Mouse (Mus musculus): ENCODE data around the gene Hyal3. TPM values are rescaled to one million over a fixed set of nuclear protein-coding genes. Genes with fewer than 3 reads are reported as not detected.
A peak's percentile ranks its signal among the peaks of the same experiment; 100 is the strongest.

Hyal3 gene
- polyA plus RNA-seq, 1 experiment from 2014 or later: 1.8 TPM

DNA sequence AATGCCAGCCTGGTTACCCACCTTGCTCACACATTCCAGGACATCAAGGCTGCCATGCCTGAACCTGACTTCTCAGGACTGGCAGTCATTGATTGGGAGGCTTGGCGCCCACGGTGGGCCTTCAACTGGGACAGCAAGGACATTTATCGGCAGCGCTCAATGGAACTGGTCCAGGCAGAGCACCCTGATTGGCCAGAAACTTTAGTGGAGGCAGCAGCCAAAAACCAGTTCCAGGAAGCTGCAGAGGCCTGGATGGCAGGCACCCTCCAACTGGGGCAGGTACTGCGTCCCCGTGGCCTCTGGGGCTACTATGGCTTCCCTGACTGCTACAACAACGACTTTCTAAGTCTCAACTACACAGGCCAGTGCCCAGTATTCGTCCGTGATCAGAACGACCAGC, 2.7 kb upstream of the Hyal3 start:
- Histone ChIP-seq H3K9me3 (no peaks in the 10 kb centered on the region), H3K27me3 (no peaks in the 10 kb centered on the region), H3K4me1 (replicated peaks) (peaks cover 31% of the 10 kb centered on the region), H3K4me2 (no peak overlapping the region), H3K27ac (replicated peaks) (no peak overlapping the region), H3K9ac (no peak overlapping the region), H3K4me3 (no peak overlapping the region), H3K36me3 (peaks cover 18% of the 10 kb centered on the region)
- 94% methylated on average over 10 of the region's 10 CpGs for WGBS
- no peak for ATAC-seq (ENCODE audit: low FRiP score, low read depth)

DNA sequence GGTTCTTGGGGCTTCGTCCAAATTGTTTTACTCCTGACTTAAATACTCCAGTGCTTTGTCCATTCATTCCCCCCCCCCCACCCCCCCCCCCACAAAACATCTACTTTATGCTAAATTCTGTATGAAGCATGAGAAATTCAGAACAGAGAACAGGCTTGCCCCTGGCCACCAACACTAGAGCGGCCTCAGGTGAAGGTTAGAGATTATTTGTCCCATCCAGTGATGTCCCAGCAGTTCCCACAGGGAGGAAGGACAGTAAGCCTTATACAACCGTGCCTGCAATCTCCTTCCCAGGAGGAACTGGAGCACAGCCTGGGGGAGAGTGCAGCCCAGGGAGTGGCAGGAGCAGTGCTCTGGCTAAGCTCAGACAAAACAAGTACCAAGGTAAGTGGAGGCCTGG, 2.0 kb upstream of the Hyal3 start, which contains the start of gene Naa80:
Gene Naa80 (plus strand): TSS at position 301 of the 400 bp plus-strand sequence.
- 92% methylated on average over 3 of the region's 3 CpGs for WGBS

DNA sequence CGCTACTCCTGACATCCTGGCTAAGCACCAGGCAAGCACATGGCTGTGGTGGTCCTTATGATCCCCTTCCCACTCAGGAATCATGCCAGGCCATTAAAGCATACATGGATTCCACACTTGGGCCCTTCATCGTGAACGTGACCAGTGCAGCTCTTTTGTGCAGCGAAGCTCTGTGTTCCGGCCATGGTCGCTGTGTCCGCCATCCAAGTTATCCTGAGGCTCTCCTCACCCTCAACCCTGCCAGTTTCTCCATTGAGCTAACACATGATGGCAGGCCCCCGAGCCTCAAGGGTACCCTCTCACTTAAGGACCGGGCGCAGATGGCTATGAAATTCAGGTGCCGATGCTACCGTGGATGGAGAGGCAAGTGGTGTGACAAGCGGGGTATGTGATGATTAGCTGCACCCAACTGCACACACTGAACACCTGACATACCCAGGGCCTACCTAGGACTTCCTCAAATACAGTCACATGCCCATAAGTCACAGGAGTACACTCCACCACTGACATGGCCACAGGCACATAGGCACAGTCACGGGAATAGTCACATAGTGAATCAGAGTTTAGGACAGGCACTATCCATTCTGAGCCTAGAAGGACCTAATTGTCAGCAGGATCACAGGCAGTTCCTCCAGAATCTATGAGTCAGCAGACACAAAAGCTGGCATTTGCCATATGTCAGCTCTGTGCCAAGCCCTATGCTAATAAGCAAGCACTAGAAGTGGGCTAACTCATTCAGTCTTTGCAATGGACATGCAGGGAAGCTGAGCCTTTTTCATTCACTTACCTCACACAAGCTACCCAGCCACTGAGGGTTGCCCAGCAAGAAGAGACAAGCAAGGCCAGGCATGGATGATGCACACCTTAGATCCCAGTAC, 1.4 kb upstream of the Hyal3 start:
- Histone ChIP-seq H3K27me3 (no peaks in the 10 kb centered on the region), H3K4me1 (replicated peaks) (peaks cover 31% of the 10 kb centered on the region), H3K9me3 (no peaks in the 10 kb centered on the region), H3K4me3 (no peak overlapping the region), H3K36me3 (peaks cover 9% of the 10 kb centered on the region), H3K27ac (replicated peaks) (no peak overlapping the region), H3K9ac (no peak overlapping the region), H3K4me2 (peak overlapping the region; percentile 92; the same call in 1 of the 2 replicates)
- WGBS: 89% methylated on average over 14 of the region's 14 CpGs
- ATAC-seq (ENCODE audit: low FRiP score, low read depth): no peak

More for the DNA sequence above, 2.0 kb upstream of the Hyal3 start, which contains the start of gene Naa80:
- H3K27me3 ChIP-seq: no peaks in the 10 kb centered on the region
- no peaks in the 10 kb centered on the region for H3K9me3 ChIP-seq
- H3K9ac ChIP-seq: no peak within 1 kb of the TSS
- peaks cover 12% of the 10 kb centered on the region for H3K36me3 ChIP-seq
- no peak for ATAC-seq (ENCODE audit: low FRiP score, low read depth)
- H3K4me1 ChIP-seq (replicated peaks): peaks cover 31% of the 10 kb centered on the region
- peak within 1 kb of the TSS; percentile 92; the same call in 1 of the 2 replicates for H3K4me2 ChIP-seq
- H3K27ac ChIP-seq (replicated peaks): no peak within 1 kb of the TSS
- no peak within 1 kb of the TSS for H3K4me3 ChIP-seq

DNA sequence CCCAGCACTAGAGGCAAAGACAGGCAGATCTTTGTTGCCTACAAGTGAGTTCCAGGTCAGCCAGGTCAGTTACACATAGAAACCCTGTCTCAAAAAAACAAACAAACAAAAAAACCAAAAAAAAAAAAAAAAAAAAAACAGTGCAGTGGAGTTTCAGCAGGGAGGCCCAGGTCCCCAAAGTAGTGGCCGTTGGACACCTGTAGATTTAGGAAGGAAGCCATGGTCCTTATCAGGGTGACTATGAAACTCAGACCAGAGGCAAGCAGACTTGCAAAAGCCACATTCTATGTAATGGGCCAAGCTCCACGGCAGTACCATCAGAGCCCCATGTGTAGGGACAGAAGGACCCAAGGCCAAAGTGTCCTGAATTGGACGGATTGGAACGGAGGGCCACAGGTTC, 966 bp downstream of the Hyal3 start:
- no peak for ATAC-seq (ENCODE audit: low FRiP score, low read depth)
- H3K27ac ChIP-seq (replicated peaks): no peak overlapping the region
- peak overlapping the region; percentile 92 for H3K4me2 ChIP-seq
- 81% methylated on average over 4 of the region's 4 CpGs for WGBS
- H3K9ac ChIP-seq: peak overlapping the region; percentile 54
- H3K4me1 ChIP-seq (replicated peaks): peaks cover 31% of the 10 kb centered on the region
- H3K9me3 ChIP-seq: no peaks in the 10 kb centered on the region
- H3K27me3 ChIP-seq: no peaks in the 10 kb centered on the region
- no peaks in the 10 kb centered on the region for H3K36me3 ChIP-seq
- H3K4me3 ChIP-seq: peak overlapping the region; percentile 60

DNA sequence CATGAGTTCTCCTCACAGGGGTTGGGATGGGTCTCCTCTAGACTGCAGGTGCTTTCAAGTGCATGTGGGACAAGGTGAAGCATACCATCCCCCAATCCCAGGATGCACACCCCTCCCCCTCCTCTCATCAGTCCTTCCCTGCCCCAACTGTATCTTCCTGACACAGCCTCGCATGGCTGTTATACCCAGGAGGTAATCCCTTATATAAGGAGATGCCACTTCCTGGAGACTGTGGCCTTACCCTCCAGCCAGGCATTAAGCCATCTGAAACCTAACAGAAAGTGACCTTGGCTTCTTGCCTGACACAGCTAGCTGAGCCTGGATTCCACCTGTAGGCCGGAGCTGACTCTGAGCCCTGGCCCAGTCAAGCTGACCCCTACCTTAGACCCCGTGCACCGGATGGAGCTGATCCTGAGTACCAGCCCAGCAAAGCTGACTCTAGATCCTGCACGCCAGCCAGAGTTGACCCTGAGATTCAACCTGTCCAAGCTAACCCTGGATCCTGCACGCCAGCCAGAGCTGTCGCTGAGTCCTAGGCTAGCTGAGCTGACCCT, 2.0 kb downstream of the Hyal3 start:
- H3K9me3 ChIP-seq: no peaks in the 10 kb centered on the region
- 95% methylated on average over 7 of the region's 7 CpGs for WGBS
- no peak overlapping the region for H3K4me3 ChIP-seq
- no peak for ATAC-seq (ENCODE audit: low FRiP score, low read depth)
- no peak overlapping the region for H3K27ac ChIP-seq (replicated peaks)
- no peaks in the 10 kb centered on the region for H3K27me3 ChIP-seq
- H3K36me3 ChIP-seq: no peaks in the 10 kb centered on the region
- H3K4me2 ChIP-seq: no peak overlapping the region
- H3K4me1 ChIP-seq (replicated peaks): peaks cover 31% of the 10 kb centered on the region
- H3K9ac ChIP-seq: no peak overlapping the region

DNA sequence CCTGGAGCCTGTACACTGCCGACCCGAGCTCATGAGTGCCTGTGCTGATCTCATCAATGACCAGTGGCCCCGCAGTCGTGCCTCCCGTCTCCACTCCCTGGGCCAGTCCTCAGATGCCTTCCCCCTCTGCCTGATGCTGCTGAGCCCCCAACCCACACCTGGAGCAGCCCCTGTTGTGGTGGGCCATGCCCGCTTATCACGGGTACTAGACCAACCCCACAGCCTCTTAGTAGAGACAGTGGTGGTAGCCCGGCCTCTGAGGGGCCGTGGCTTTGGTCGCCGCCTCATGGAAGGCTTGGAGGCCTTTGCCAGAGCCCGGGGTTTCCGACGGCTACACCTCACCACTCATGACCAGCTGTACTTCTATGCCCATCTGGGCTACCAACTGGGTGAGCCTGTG, 2.6 kb downstream of the Hyal3 start:
- Histone ChIP-seq H3K9ac (no peak overlapping the region), H3K4me1 (replicated peaks) (peaks cover 34% of the 10 kb centered on the region), H3K36me3 (no peaks in the 10 kb centered on the region), H3K4me2 (no peak overlapping the region), H3K27me3 (no peaks in the 10 kb centered on the region), H3K27ac (replicated peaks) (no peak overlapping the region), H3K9me3 (no peaks in the 10 kb centered on the region), H3K4me3 (no peak overlapping the region)
- WGBS: 90% methylated on average over 14 of the region's 14 CpGs
- ATAC-seq (ENCODE audit: low FRiP score, low read depth): no peak

DNA sequence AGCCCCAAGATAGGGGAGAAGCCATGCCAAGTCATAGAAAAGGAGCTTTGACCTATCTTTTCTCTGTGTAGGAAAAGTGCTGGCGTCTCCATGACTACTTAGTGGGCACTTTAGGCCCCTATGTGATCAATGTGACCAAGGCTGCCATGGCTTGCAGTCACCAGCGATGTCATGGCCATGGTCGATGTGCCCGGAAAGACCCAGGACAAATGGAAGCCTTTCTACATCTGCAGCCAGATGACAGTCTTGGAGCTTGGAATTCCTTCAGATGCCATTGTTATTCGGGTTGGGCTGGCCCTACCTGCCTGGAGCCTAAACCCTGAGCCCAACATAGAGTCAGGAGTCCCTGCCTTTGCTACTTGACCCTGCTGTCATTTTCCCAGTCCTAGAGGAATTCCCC, 5.9 kb downstream of the Hyal3 start:
- no peaks in the 10 kb centered on the region for H3K27me3 ChIP-seq
- no peak overlapping the region for H3K27ac ChIP-seq (replicated peaks)
- H3K36me3 ChIP-seq: peaks cover 9% of the 10 kb centered on the region
- WGBS: 93% methylated on average over 5 of the region's 5 CpGs
- no peaks in the 10 kb centered on the region for H3K9me3 ChIP-seq
- no peak overlapping the region for H3K9ac ChIP-seq
- no peak overlapping the region for H3K4me3 ChIP-seq
- H3K4me2 ChIP-seq: no peak overlapping the region; the same call in 1 of the 2 replicates
- H3K4me1 ChIP-seq (replicated peaks): peaks cover 21% of the 10 kb centered on the region
- no peak for ATAC-seq (ENCODE audit: low FRiP score, low read depth)

DNA sequence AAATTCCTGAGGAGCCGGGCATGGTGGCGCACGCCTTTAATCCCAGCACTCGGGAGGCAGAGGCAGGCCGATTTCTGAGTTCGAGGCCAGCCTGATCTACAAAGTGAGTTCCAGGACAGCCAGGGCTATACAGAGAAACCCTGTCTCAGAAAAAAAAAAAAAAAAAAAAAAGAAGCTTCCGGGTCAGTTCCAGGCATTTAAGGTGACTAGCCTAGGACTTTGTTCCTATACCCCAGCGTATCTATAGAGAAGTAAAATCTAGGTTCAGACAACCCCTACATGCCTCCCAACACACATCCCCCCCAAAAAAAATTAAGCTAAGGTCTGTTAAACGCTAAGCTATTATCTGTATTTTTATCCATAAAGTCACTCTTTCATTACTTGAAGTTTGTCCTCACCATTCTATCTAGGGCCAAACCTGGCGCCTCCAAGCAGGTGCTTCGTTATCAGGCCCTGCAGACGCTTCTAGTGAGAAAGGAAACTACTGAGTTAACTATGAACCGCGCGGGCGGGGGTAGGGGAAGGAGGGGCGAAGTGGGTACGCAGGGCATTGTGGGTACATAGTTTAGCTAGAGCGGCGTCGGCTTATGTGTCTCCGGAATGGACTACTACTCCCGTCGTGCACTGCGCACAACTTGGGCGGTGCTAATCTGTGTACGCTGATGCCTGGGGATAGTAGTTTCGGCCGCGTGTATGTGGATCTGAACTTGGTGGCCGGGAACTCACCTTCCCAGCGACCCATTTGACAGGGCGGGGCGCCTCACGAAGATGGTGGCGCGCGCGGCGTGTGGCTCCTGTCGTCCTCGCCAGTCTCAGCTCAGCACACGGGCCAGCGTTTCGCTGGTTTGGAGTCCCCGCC, 6.6 kb downstream of the Hyal3 start, which contains the start of gene Ifrd2:
Gene Ifrd2 (plus strand): TSS at position 669 of the 859 bp plus-strand sequence.
- H3K27me3 ChIP-seq: no peaks in the 10 kb centered on the region
- no peak within 1 kb of the TSS for H3K27ac ChIP-seq (replicated peaks)
- peaks cover 14% of the 10 kb centered on the region for H3K4me1 ChIP-seq (replicated peaks)
- ATAC-seq (ENCODE audit: low FRiP score, low read depth): peak; percentile 98
- peaks cover 13% of the 10 kb centered on the region for H3K36me3 ChIP-seq
- H3K4me2 ChIP-seq: peak within 1 kb of the TSS; percentile 80
- H3K4me3 ChIP-seq: peak within 1 kb of the TSS; percentile 75
- no peaks in the 10 kb centered on the region for H3K9me3 ChIP-seq
- H3K9ac ChIP-seq: peak within 1 kb of the TSS; percentile 45
- 14% methylated on average over 43 of the region's 46 CpGs for WGBS

DNA sequence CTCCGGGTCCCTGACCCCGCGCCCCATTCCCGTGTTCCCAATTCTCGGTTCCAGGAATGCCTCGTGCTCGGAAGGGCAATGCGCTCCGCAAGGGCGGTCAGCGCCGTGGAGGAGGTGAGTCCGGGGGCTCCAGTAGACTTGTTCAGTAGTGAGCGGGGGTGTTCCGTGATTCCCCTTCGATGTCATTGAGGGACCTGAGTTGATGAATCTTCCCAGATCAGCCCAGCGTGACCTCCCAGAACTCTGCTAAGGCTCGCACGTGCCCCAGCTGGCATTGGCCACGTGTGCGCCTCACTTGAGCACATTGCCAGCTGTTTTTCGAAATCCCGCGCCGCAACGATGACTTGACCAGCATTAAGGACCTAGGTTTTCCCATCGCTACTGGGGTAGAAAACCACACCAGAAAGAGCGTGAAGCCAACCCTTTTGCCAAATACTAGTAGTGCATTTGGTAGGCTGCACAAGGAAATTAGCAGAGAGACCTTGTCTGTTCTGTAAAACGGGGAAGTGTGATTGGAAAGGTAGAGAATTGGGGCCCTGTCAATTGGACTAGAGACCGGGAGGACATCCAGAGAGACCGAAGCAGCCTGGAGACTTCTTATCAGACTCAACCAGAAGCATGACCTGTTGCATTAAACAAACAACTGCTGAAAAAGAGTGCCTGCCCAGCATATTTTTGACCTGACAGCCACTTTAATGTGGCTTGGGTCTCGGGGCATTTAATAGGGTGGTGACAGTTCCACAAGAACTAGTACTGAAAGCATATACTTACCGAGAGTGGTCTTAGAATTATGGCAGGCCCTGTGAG, 7.4 kb downstream of the Hyal3 start:
- H3K9me3 ChIP-seq: no peaks in the 10 kb centered on the region
- 7% methylated on average over 33 of the region's 33 CpGs for WGBS
- no peak overlapping the region for H3K27ac ChIP-seq (replicated peaks)
- peaks cover 14% of the 10 kb centered on the region for H3K4me1 ChIP-seq (replicated peaks)
- no peaks in the 10 kb centered on the region for H3K27me3 ChIP-seq
- H3K4me2 ChIP-seq: peak overlapping the region; percentile 80
- ATAC-seq (ENCODE audit: low FRiP score, low read depth): no peak; the same call in 1 of the 2 replicates
- H3K4me3 ChIP-seq: peak overlapping the region; percentile 75
- peaks cover 14% of the 10 kb centered on the region for H3K36me3 ChIP-seq
- peak overlapping the region; percentile 45 for H3K9ac ChIP-seq

DNA sequence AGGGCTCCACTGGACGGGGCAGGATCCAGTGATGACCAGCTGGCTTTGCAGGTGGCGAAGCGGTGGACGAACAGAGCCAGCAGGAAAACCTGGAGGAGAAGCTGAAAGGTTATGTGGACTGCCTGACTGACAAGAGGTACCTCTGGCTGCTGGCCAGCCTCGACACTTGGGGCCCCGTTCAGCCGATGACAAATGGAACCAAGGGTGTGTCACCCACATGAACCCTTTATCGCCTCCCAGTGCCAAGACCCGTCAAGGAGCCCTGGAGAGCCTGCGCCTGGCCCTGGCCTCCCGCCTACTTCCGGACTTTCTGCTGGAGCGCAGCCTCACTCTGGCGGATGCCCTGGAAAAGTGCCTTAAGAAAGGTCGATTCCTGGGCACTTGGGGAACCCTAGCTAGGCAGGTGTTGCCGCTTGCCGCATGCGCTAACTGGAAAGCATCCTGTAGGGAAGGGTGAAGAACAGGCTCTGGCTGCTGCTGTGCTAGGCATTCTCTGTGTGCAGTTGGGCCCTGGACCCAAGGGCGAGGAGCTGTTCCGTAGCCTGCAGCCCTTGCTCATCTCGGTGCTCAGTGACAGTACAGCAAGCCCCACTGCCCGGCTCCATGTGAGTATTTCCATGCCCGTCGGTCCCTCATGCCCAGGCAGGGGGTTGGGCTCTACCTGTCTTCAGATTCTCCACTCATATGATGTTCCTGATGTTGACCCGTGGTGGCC, 9.6 kb downstream of the Hyal3 start:
- no peak overlapping the region for H3K4me3 ChIP-seq
- no peaks in the 10 kb centered on the region for H3K27me3 ChIP-seq
- H3K4me2 ChIP-seq: no peak overlapping the region
- H3K9ac ChIP-seq: no peak overlapping the region
- H3K27ac ChIP-seq (replicated peaks): no peak overlapping the region
- 90% methylated on average over 25 of the region's 25 CpGs for WGBS
- peaks cover 19% of the 10 kb centered on the region for H3K4me1 ChIP-seq (replicated peaks)
- H3K36me3 ChIP-seq: peaks cover 17% of the 10 kb centered on the region
- H3K9me3 ChIP-seq: no peaks in the 10 kb centered on the region
- ATAC-seq (ENCODE audit: low FRiP score, low read depth): no peak

DNA sequence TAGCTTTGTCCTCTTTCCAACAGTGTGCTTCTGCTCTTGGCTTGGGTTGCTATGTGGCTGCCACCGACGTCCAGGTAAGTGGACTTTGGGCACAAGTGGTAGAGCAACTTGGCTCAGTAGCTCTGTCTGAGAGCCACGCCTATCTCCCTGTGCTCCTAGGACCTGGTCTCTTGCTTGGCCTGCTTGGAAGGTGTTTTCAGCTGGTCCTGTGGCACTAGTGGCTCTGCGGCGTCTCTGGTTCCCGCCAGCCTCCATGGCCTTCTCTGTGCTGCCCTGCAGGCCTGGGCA, 10.1 kb downstream of the Hyal3 start:
- no peak overlapping the region for H3K9ac ChIP-seq
- no peak overlapping the region for H3K4me2 ChIP-seq
- ATAC-seq (ENCODE audit: low FRiP score, low read depth): no peak
- H3K27me3 ChIP-seq: no peaks in the 10 kb centered on the region
- peaks cover 17% of the 10 kb centered on the region for H3K36me3 ChIP-seq
- H3K4me3 ChIP-seq: no peak overlapping the region
- H3K27ac ChIP-seq (replicated peaks): no peak overlapping the region
- WGBS: 97% methylated on average over 6 of the region's 6 CpGs
- no peaks in the 10 kb centered on the region for H3K9me3 ChIP-seq
- H3K4me1 ChIP-seq (replicated peaks): peaks cover 19% of the 10 kb centered on the region

Measured in hindbrain, embryonic 15.5 days (tissue).